Comparison of ENCODE assay signal across 26 mouse cellular contexts in genomic region chr9:86682278-86682677, GRCm38 (mm10).
"Had no signal": no experiment of that assay in that cellular context is flagged by ENCODE, and none has a peak within 500 bp of the region (broad histone marks: within the 10 kb centered on the region; RNA-seq: fewer than 3 reads in every experiment).

No protein-coding gene starts in this region.

- DNase-seq: gastrocnemius, postnatal 14 days; gastrocnemius, postnatal 36 days; heart, adult 18-20 months; heart, postnatal 10 days; heart, postnatal 36 days; kidney, adult 11 months; kidney, adult 2 months; kidney, adult 9 months; kidney, postnatal 14 days; kidney, postnatal 36 days; layer of hippocampus, adult 9-11 months; layer of hippocampus, postnatal 36 days; left cerebral cortex, postnatal 4 days; lung, adult 18-20 months had no signal

- H3K4me3 ChIP-seq: heart, embryonic 10.5 days; heart, embryonic 12.5 days; hindbrain, embryonic 12.5 days; kidney, embryonic 15.5 days; limb, embryonic 13.5 days; limb, embryonic 15.5 days; liver, embryonic 12.5 days had no signal

- ATAC-seq: intestine, embryonic 16.5 days; liver, embryonic 12.5 days had no signal

- H3K27ac ChIP-seq: heart, embryonic 10.5 days; hindbrain, embryonic 12.5 days; hindbrain, embryonic 14.5 days; hindbrain, postnatal 0 days; kidney, embryonic 15.5 days; kidney, postnatal 0 days; limb, embryonic 15.5 days; liver, embryonic 12.5 days; liver, embryonic 14.5 days had no signal

- H3K27me3 ChIP-seq: heart, embryonic 12.5 days; hindbrain, embryonic 12.5 days; kidney, embryonic 15.5 days; limb, embryonic 13.5 days; limb, embryonic 15.5 days; liver, embryonic 12.5 days had no signal

- H3K9me3 ChIP-seq: heart, embryonic 10.5 days; heart, embryonic 12.5 days; hindbrain, embryonic 12.5 days; kidney, embryonic 15.5 days; limb, embryonic 13.5 days; limb, embryonic 15.5 days; liver, embryonic 12.5 days had no signal

- H3K9ac ChIP-seq: heart, embryonic 12.5 days; hindbrain, embryonic 12.5 days; hindbrain, embryonic 14.5 days; kidney, embryonic 15.5 days; limb, embryonic 13.5 days; limb, embryonic 15.5 days; liver, embryonic 12.5 days; liver, embryonic 14.5 days had no signal

- H3K4me2 ChIP-seq: heart, embryonic 12.5 days; hindbrain, embryonic 12.5 days; hindbrain, embryonic 14.5 days; kidney, embryonic 15.5 days; limb, embryonic 15.5 days; liver, embryonic 12.5 days had no signal

- H3K36me3 ChIP-seq: heart, embryonic 10.5 days; hindbrain, embryonic 12.5 days; kidney, embryonic 15.5 days; limb, embryonic 15.5 days; liver, embryonic 12.5 days had no signal
